In genomic region chr12:32168751-32169150, GRCm38 (mm10) we compare ENCODE assay signal across 13 mouse cellular contexts. TPM values are rescaled to one million over a fixed set of nuclear protein-coding genes. Genes with fewer than 3 reads are reported as not detected.
DNase-seq lines count a peak whose midpoint lies in the region; ATAC-seq and TF ChIP-seq lines count a peak whose summit lies in the region.
"Had no signal": no experiment of that assay in that cellular context is flagged by ENCODE, and none has a peak within 500 bp of the region (broad histone marks: within the 10 kb centered on the region; RNA-seq: fewer than 3 reads in every experiment).

No protein-coding gene starts in this region.

- 18% methylated on average over 3 of the region's 3 CpGs for WGBS in forebrain, embryonic 14.5 days
- WGBS in forebrain, postnatal 0 days: 17% methylated on average over 3 of the region's 3 CpGs
- 23% methylated on average over 3 of the region's 3 CpGs for WGBS in kidney, embryonic 15.5 days

- H3K27me3 ChIP-seq in forebrain, embryonic 14.5 days (replicated peaks; ENCODE audit: control insufficient read depth, insufficient read depth, low read length): no peaks in the 10 kb centered on the region
- no peaks in the 10 kb centered on the region for H3K27me3 ChIP-seq in forebrain, postnatal 0 days (ENCODE audit: insufficient read depth, low read length)
- no peaks in the 10 kb centered on the region for H3K27me3 ChIP-seq in kidney, embryonic 15.5 days
- H3K27me3 ChIP-seq: embryonic facial prominence, embryonic 15.5 days had no signal

- H3K9ac ChIP-seq in forebrain, embryonic 14.5 days (ENCODE audit: low read length): no peak overlapping the region
- H3K9ac ChIP-seq in forebrain, postnatal 0 days: no peak overlapping the region
- H3K9ac ChIP-seq in kidney, embryonic 15.5 days: no peak overlapping the region
- H3K9ac ChIP-seq: embryonic facial prominence, embryonic 15.5 days; limb, embryonic 12.5 days had no signal

- ATAC-seq in forebrain, embryonic 14.5 days: peak; percentile 47; the same call in 1 of the 2 replicates
- ATAC-seq in forebrain, postnatal 0 days: no peak
- ATAC-seq in megakaryocyte progenitor cell, adult 5-6 weeks (replicated peaks; ENCODE audit: poor library complexity): peak; percentile 90
- ATAC-seq in kidney, embryonic 15.5 days (replicated peaks; ENCODE audit: low FRiP score): no peak
- ATAC-seq: midbrain, embryonic 16.5 days had no signal

- TF ChIP-seq CTCF in forebrain, postnatal 0 days (IDR thresholded peaks at IDR 0.05; ENCODE audit: low read depth): no peak

- H3K36me3 ChIP-seq in forebrain, embryonic 14.5 days (ENCODE audit: control insufficient read depth, insufficient read depth, low read length): no peaks in the 10 kb centered on the region
- no peaks in the 10 kb centered on the region for H3K36me3 ChIP-seq in forebrain, postnatal 0 days (ENCODE audit: insufficient read depth)
- no peaks in the 10 kb centered on the region for H3K36me3 ChIP-seq in kidney, embryonic 15.5 days
- H3K36me3 ChIP-seq: embryonic facial prominence, embryonic 15.5 days; limb, embryonic 12.5 days had no signal

- no peak overlapping the region for H3K27ac ChIP-seq in forebrain, embryonic 14.5 days (ENCODE audit: low read depth, low read length)
- no peak overlapping the region for H3K27ac ChIP-seq in forebrain, postnatal 0 days (ENCODE audit: low read depth, low read length)
- H3K27ac ChIP-seq in kidney, embryonic 15.5 days: no peak overlapping the region
- H3K27ac ChIP-seq: embryonic facial prominence, embryonic 15.5 days; limb, embryonic 12.5 days had no signal

- DNase-seq in forebrain, embryonic 14.5 days (ENCODE audit: low spot score): no peak
- no peak for DNase-seq in forebrain, postnatal 0 days
- peak; percentile 31 for DNase-seq in ZHBTc4 (ENCODE audit: low read depth, low spot score)
- DNase-seq in thymus, postnatal 0 days (ENCODE audit: low spot score): peak; percentile 84
- DNase-seq in embryo, embryonic 10.5 days (ENCODE audit: low spot score): no peak
- no peak for DNase-seq in ovary, postnatal 14 days (ENCODE audit: low spot score)
- DNase-seq: cerebellum, adult 9-10 months; heart, adult 18-20 months had no signal

- no peaks in the 10 kb centered on the region for H3K9me3 ChIP-seq in forebrain, embryonic 14.5 days (replicated peaks; ENCODE audit: control insufficient read depth, low read length)
- no peaks in the 10 kb centered on the region for H3K9me3 ChIP-seq in forebrain, postnatal 0 days (ENCODE audit: low read length)
- H3K9me3 ChIP-seq in kidney, embryonic 15.5 days (replicated peaks): no peaks in the 10 kb centered on the region
- H3K9me3 ChIP-seq: embryonic facial prominence, embryonic 15.5 days; limb, embryonic 12.5 days had no signal

- H3K4me3 ChIP-seq in forebrain, embryonic 14.5 days (ENCODE audit: low read depth, low read length): no peak overlapping the region
- H3K4me3 ChIP-seq in forebrain, postnatal 0 days (ENCODE audit: low read depth, low read length): no peak overlapping the region
- H3K4me3 ChIP-seq in kidney, embryonic 15.5 days (replicated peaks): no peak overlapping the region
- H3K4me3 ChIP-seq: embryonic facial prominence, embryonic 15.5 days; limb, embryonic 12.5 days had no signal

- H3K4me1 ChIP-seq in forebrain, embryonic 14.5 days (ENCODE audit: control insufficient read depth, insufficient read depth, low read length): peaks cover 2% of the 10 kb centered on the region; the same call in 1 of the 2 replicates
- no peaks in the 10 kb centered on the region for H3K4me1 ChIP-seq in forebrain, postnatal 0 days (ENCODE audit: insufficient read depth)
- no peaks in the 10 kb centered on the region for H3K4me1 ChIP-seq in kidney, embryonic 15.5 days
- H3K4me1 ChIP-seq: embryonic facial prominence, embryonic 15.5 days had no signal

- H3K4me2 ChIP-seq in forebrain, embryonic 14.5 days (ENCODE audit: low read length): no peak overlapping the region
- no peak overlapping the region for H3K4me2 ChIP-seq in forebrain, postnatal 0 days (ENCODE audit: low read depth)
- H3K4me2 ChIP-seq in kidney, embryonic 15.5 days: no peak overlapping the region
- H3K4me2 ChIP-seq: embryonic facial prominence, embryonic 15.5 days; limb, embryonic 12.5 days had no signal

RNA-seq across cellular contexts. Expression of gene Pik3cg, which starts 39.7 kb away (rescaled TPM):
- 1.3 and 1.4 TPM in 2 replicates for polyA plus RNA-seq in forebrain, embryonic 14.5 days (2014; fragmentation: Nextera tagmentation; extraction: Ambion mirVana)
- 1.0 and 1.2 TPM in 2 replicates for total RNA-seq in forebrain, postnatal 0 days (2014; rRNA removed)
- 0.91 and 1.2 TPM in 2 replicates for polyA plus RNA-seq in forebrain, postnatal 0 days (2015; fragmentation: Nextera tagmentation; extraction: Ambion mirVana)
- total RNA-seq in megakaryocyte progenitor cell, adult 5-6 weeks (2015): 84.9 and 91.5 TPM in 2 replicates
- 32.5 and 36.9 TPM in 2 replicates for total RNA-seq in megakaryocyte progenitor cell, adult 5-6 weeks (2017)
- 24.4 and 25.3 TPM in 2 replicates for polyA plus RNA-seq in thymus, postnatal 0 days (2015; fragmentation: Nextera tagmentation; extraction: Ambion mirVana)
- polyA plus RNA-seq in kidney, embryonic 15.5 days (2015; fragmentation: Nextera tagmentation; extraction: Ambion mirVana): 2.2 and 2.8 TPM in 2 replicates

Comparison
In these comparisons a context has a peak if more than half of its experiments do, and no peak if none do; other contexts are left out.
1. ATAC-seq: peak in forebrain, embryonic 14.5 days (single experiment) and megakaryocyte progenitor cell, adult 5-6 weeks (single experiment); none in forebrain, postnatal 0 days (single experiment) and kidney, embryonic 15.5 days (single experiment).
2. DNase-seq: peak in ZHBTc4 (single experiment) and thymus, postnatal 0 days (single experiment); none in forebrain, embryonic 14.5 days (single experiment), forebrain, postnatal 0 days (single experiment), embryo, embryonic 10.5 days (single experiment) and ovary, postnatal 14 days (single experiment).